Mouse (Mus musculus) c-Kit-positive CD71-positive TER-119-negative erythroid progenitor cells, embryonic 14.5 days (primary cell): ENCODE measurements around the gene Tbc1d14.

Experiments
- DNase-seq: peaks from one replicate; pipeline ENCODE4 v3.0.0-alpha.2; 2013; ENCODE audit warnings: low read depth

Gene Tbc1d14

DNA sequence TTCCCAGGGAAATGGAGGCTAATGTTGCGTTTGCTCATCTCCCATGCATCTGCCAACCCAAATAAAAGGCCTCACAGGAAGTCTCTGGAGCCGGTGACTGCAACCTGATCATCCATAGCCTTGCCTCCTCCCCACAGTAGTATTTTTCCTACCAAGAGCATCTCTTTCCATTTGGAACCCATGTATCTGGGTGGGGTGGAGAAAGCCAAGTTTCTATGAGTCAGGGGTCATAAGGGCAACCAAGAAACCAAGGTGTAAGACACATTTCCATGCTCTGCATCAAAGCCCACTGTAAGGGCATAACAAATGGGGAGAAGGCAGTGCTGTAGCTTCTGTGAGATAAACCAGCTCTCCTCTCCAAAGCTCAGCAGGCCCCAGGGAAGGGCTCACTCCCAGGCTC is 131.8 kb downstream of the Tbc1d14 start:
- no peak for DNase-seq

DNA sequence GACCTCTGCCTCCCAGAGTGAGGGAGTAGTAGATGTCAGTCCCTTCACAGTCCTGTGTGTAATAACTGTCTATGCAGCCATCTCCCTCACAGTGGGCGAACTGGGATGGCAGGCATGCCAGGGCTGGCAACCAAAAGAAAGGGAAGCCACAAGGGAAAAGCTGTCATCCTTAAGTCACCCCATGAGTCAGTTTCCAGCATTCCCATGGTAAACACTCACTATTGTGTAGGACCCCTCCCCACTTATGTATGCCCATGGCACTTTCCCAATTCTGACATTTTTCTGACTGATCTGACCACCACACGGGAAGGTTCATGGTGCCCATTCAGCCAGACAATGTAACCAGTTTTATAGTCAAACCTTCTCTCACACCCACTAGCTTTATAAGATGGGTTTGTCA is 132.4 kb downstream of the Tbc1d14 start:
- no peak for DNase-seq

DNA sequence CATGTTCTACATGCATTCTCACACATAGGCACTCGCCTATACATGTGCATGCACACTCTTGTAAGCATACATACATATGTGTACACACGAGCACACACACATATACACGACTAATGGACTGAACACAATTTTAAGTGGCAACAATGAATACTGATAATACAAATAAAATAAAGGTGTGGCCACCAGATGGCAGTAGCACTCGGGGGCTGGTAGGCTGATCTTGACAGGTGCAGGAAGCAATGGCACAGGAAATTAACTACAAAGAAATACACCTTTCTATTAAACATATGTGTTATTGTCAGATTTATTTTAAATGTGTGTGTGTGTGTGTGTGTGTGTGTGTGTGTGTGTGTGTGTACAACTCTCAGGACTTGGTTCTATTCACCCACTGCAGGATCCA is 134.2 kb downstream of the Tbc1d14 start:
- DNase-seq: peak; percentile 50

GRCm38 (mm10) chr5:36457706-36458105 is 135.4 kb downstream of the Tbc1d14 start:
- DNase-seq: no peak

GRCm38 (mm10) chr5:36452821-36453220 is 140.3 kb downstream of the Tbc1d14 start:
- no peak for DNase-seq

DNA sequence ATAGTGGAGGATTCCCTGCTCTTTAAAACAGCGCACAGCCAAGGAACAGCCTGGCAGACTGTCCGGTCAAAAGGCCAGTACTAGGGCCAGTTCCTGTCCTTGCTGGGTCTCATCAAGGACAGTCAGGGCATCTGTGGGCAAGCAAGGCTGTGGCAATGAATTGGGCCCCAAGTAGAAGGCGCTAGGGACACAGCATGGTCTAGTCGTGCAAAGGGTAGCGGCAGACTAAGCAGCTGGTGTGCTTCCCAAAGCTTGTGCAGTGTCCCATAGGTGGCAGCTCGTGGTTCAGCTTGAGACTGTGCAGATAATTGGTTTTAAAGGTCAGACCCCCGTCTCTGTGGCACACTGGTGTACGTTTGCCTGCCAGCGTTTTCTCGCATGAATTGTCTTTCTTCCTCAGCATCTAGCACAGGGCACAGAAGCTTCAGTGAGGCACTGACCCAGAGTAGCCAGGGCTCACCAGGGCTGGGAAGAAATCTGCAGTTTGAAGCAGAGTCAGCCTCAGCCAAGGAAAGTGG is 141.1 kb downstream of the Tbc1d14 start:
- no peak for DNase-seq

GRCm38 (mm10) chr5:36451119-36451518 is 142.0 kb downstream of the Tbc1d14 start:
- DNase-seq: no peak

DNA sequence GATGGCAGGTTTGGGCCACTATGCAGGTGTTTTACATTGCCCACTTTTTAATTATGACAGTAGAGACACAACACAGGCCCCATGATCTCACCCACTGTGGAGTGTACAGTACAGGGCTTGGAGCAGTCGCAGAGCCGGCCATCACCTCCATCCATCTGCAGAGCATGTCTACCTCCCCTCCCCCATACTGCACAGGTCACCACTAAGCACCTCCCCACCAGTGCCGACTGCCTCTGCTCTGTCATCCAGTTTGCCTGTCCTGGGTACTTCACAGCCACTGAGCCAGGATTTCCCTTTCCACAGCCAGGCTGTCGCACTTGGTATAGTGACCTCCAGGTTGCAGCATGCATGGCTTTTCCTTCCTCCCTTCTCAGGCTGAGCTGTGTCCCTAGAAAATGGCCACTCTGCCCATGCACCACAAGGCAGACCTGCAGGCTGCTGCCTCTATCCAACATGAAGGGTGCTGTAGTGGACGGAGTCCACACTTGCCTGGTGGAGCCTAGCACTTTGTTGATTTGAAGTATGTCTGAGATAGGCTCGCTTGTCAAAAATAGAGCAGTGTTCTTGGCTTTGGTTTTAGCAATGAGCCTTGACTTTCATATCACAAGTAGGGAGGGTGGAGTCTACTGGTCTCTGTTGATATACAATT is 143.2 kb downstream of the Tbc1d14 start:
- no peak for DNase-seq

- no peak for DNase-seq
Measured at GRCm38 (mm10) chr5:36447872-36448271, 145.2 kb downstream of the Tbc1d14 start.

DNA sequence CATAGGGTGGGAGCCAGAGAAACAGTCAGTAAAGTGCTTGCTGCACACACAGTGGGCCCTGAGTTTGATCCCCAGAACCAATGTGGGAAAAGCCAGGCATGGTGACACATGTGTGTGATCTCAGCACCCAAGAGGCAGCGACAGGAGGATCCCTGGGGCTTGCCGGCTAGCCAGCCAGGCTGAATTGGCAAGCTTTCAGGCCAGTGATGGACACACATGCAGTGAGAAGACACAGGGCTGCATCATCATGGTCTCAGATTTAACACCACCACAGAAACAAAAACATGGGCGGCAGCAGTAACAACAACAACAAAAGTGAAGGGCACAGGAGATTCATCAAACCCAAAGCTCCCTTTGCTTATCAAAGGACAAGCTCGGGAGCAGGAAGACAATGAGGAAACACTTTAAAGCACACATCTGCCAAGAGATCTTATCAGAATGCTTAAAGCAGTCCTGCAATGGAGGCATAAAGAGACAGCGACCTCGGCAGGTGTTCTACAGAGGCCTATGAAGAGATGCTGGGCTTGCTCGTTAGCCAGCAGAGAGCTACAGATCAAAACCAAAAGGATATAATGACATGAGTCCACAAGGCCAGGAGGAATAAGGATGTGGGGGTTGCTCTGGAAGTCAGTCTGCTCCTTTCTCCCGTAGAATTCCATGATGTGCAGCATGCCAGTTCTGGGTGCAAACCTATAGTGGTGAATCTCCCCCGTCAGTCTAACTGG is 146.7 kb downstream of the Tbc1d14 start:
- DNase-seq: no peak

DNA sequence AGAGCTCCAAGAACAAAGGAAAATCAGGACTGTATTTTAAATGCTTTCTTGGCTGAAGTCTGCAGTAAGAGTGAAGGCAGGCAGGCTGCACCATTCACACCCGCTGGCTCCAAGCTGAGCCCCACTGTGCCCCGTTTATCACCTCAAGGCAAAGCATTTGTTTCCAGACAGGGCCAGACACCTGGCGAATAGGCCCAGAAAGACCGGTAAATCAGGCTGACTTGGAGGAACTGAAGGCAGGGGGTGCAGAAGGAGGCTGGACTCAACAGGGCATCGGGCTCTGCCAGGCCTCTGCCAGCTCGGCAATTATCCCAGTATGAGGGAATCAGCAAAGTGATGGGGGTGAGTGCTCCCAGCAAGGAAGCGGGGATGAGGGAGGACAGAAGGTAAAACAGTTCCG is 148.0 kb downstream of the Tbc1d14 start:
- no peak for DNase-seq

- no peak for DNase-seq
Measured at GRCm38 (mm10) chr5:36444611-36445010, 148.5 kb downstream of the Tbc1d14 start.

DNA sequence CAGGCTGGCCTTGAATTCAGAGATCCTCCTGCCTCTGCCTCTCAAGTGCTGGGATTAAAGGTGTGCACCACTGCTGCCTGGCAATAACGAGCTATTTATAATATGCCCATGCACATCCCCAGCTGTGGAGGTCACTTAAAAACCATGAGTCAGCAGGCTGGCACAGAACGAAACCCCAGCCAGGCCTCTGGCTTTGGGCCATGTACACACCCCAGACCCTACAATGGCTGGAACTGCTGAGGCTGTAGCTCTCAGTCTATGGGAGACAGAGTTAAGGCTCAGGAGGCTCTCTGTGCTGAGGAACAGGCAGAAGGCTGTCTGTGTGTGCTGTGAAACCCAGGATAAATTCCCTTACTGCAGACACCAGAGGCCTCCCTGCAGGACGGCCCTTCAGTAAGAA is 152.3 kb downstream of the Tbc1d14 start:
- DNase-seq: no peak
